Mouse (Mus musculus) limb, embryonic 14.5 days (tissue): ENCODE results near the gene Mlycd. TPM values are rescaled to one million over a fixed set of nuclear protein-coding genes. Genes with fewer than 3 reads are reported as not detected.

Experiments
- ATAC-seq: fragments of 200-750 bp; cut with Nextera tagmentation; 2 replicates; pipeline ENCODE4 v1.8.0; 2017; ENCODE audit warnings: low read depth, moderate number of reproducible peaks, moderate TSS enrichment; ENCODE audit not compliant: low FRiP score
- DNase-seq: peaks from one replicate; pipeline ENCODE4 v3.0.0-alpha.2; 2015; ENCODE audit warnings: low spot score
- H3K27ac ChIP-seq: fragments of 300-500 bp; sonication (generic); replicated peaks from 2 replicates; pipeline ENCODE4 v1.5.1; 2014; ENCODE audit warnings: low read depth, mild to moderate bottlenecking, low read length, moderate library complexity, mixed read lengths
- H3K27me3 ChIP-seq: fragments of 300-500 bp; sonication (generic); 2 replicates; pipeline ENCODE4 v1.6.1; 2014; ENCODE audit warnings: low read length, mixed read lengths; ENCODE audit not compliant: control insufficient read depth, insufficient read depth
- H3K36me3 ChIP-seq: fragments of 300-500 bp; sonication (generic); 2 replicates; pipeline ENCODE4 v1.6.1; 2014; ENCODE audit warnings: mild to moderate bottlenecking, low read length, moderate library complexity, mixed read lengths; ENCODE audit not compliant: control insufficient read depth, insufficient read depth
- H3K4me1 ChIP-seq: fragments of 300-500 bp; sonication (generic); 2 replicates; pipeline ENCODE4 v1.6.1; 2014; ENCODE audit warnings: antibody characterized with exemption, low read length, mixed read lengths; ENCODE audit not compliant: control insufficient read depth, insufficient read depth
- H3K4me2 ChIP-seq: fragments of 300-500 bp; sonication (generic); replicated peaks from 2 replicates; pipeline ENCODE4 v1.6.1; 2014; ENCODE audit warnings: low read depth, mild to moderate bottlenecking, low read length, moderate library complexity; ENCODE audit not compliant: severe bottlenecking
- H3K4me3 ChIP-seq: fragments of 300-500 bp; sonication (generic); replicated peaks from 2 replicates; pipeline ENCODE4 v1.5.1; 2014; ENCODE audit warnings: low read length
- H3K9ac ChIP-seq: fragments of 300-500 bp; sonication (generic); 2 replicates; pipeline ENCODE4 v1.6.1; 2014; ENCODE audit warnings: mild to moderate bottlenecking, low read depth, low read length, moderate library complexity; ENCODE audit not compliant: severe bottlenecking
- H3K9me3 ChIP-seq: fragments of 300-500 bp; sonication (generic); 2 replicates; pipeline ENCODE4 v1.6.1; 2016; ENCODE audit warnings: low read length; ENCODE audit not compliant: control insufficient read depth
- POLR2A ChIP-seq: fragments of 200-500 bp; IDR thresholded peaks from 2 replicates; pipeline ENCODE4 v1.8.0; 2012; ENCODE audit warnings: inconsistent platforms, mild to moderate bottlenecking, moderate library complexity, borderline replicate concordance; ENCODE audit not compliant: insufficient read depth, insufficient read length; ENCODE audit errors: extremely low read depth
- WGBS: fragments of 180-500 bp; shearing (Covaris S2); extraction: QIAGEN DNeasy Blood & Tissue Kit; methylation state at CpG from one replicate; pipeline ENCODE4 v1.1.7; 2014; 5-methylcytosine and 5-hydroxymethylcytosine counted together
- polyA plus RNA-seq, 2 experiments: library from polyadenylated mRNA; depleted of rRNA in 1 of 2; stranded (reverse) in 1 of 2; unstranded in 1 of 2; fragments of >200 nt; fragmentation: Nextera tagmentation in 1 of 2; extraction: Ambion mirVana in 1 of 2; gene quantifications; 2 replicates each; pipeline versions ENCODE4 v1.2.1 to v1.2.3; 2012 to 2014

Mlycd gene
- polyA plus RNA-seq, 2 experiments, result 13.6 to 19.1 TPM

GRCm38 (mm10) chr8:119459724-119460123 is 65.0 kb downstream of the Mlycd start:
- no peak for TF ChIP-seq POLR2A
- DNase-seq, result no peak

More at GRCm38 (mm10) chr8:119459724-119460123, 65.0 kb downstream of the Mlycd start:
- Histone ChIP-seq H3K27ac (no peak overlapping the region), H3K36me3 (no peaks in the 10 kb centered on the region), H3K4me3 (no peak overlapping the region), H3K9me3 (no peaks in the 10 kb centered on the region), H3K9ac (no peak overlapping the region), H3K27me3 (peaks cover 3% of the 10 kb centered on the region; the same call in 1 of the 2 replicates), H3K4me1 (no peaks in the 10 kb centered on the region), H3K4me2 (no peak overlapping the region)
- 51% methylated on average over 16 of the region's 16 CpGs for WGBS
- ATAC-seq, result no peak

Other genes starting within 250 kb of the Mlycd start
- gene Hsbp1, start 50.4 kb upstream of the Mlycd start, polyA plus RNA-seq (2012; rRNA removed), result 180 and 214 TPM in 2 replicates
- 327 and 340 TPM in 2 replicates for gene Hsbp1, start 50.4 kb upstream of the Mlycd start, polyA plus RNA-seq (2014; fragmentation: Nextera tagmentation; extraction: Ambion mirVana)
- gene Osgin1, start 39.2 kb downstream of the Mlycd start, polyA plus RNA-seq (2012; rRNA removed), result 2.1 and 2.7 TPM in 2 replicates
- 1.2 and 2.2 TPM in 2 replicates for gene Osgin1, start 39.2 kb downstream of the Mlycd start, polyA plus RNA-seq (2014; fragmentation: Nextera tagmentation; extraction: Ambion mirVana)
- 7.8 and 9.5 TPM in 2 replicates for gene Necab2, start 51.8 kb downstream of the Mlycd start, polyA plus RNA-seq (2012; rRNA removed)
- gene Necab2, start 51.8 kb downstream of the Mlycd start, polyA plus RNA-seq (2014; fragmentation: Nextera tagmentation; extraction: Ambion mirVana), result 2.2 and 2.6 TPM in 2 replicates
- 0.29 and 0.51 TPM in 2 replicates for gene Slc38a8, start 106.8 kb downstream of the Mlycd start, polyA plus RNA-seq (2012; rRNA removed)
- gene Slc38a8, start 106.8 kb downstream of the Mlycd start, polyA plus RNA-seq (2014; fragmentation: Nextera tagmentation; extraction: Ambion mirVana), result not detected in 2 replicates
- gene Mbtps1, start 163.9 kb downstream of the Mlycd start, polyA plus RNA-seq (2012; rRNA removed), result 155 and 179 TPM in 2 replicates
- 122 and 125 TPM in 2 replicates for gene Mbtps1, start 163.9 kb downstream of the Mlycd start, polyA plus RNA-seq (2014; fragmentation: Nextera tagmentation; extraction: Ambion mirVana)
- 15.5 and 17.2 TPM in 2 replicates for gene Hsdl1, start 180.3 kb downstream of the Mlycd start, polyA plus RNA-seq (2012; rRNA removed)
- gene Hsdl1, start 180.3 kb downstream of the Mlycd start, polyA plus RNA-seq (2014; fragmentation: Nextera tagmentation; extraction: Ambion mirVana), result 31.3 and 34.2 TPM in 2 replicates
- 0.04 and 0.06 TPM in 2 replicates for gene Dnaaf1, start 180.4 kb downstream of the Mlycd start, polyA plus RNA-seq (2012; rRNA removed)
- not detected in 2 replicates for gene Dnaaf1, start 180.4 kb downstream of the Mlycd start, polyA plus RNA-seq (2014; fragmentation: Nextera tagmentation; extraction: Ambion mirVana)
- gene Taf1c, start 210.3 kb downstream of the Mlycd start, polyA plus RNA-seq (2012; rRNA removed), result 18.4 and 28.4 TPM in 2 replicates
- 11.3 and 13.0 TPM in 2 replicates for gene Taf1c, start 210.3 kb downstream of the Mlycd start, polyA plus RNA-seq (2014; fragmentation: Nextera tagmentation; extraction: Ambion mirVana)
- gene Adad2, start 217.9 kb downstream of the Mlycd start, polyA plus RNA-seq (2012; rRNA removed), result 0.38 and 0.41 TPM in 2 replicates
- gene Adad2, start 217.9 kb downstream of the Mlycd start, polyA plus RNA-seq (2014; fragmentation: Nextera tagmentation; extraction: Ambion mirVana), result 0.10 TPM in 1 of 2 replicates, not detected in the other
- gene Kcng4, start 240.8 kb downstream of the Mlycd start, polyA plus RNA-seq (2012; rRNA removed), result 0.11 and 0.13 TPM in 2 replicates
- 0.12 and 0.14 TPM in 2 replicates for gene Kcng4, start 240.8 kb downstream of the Mlycd start, polyA plus RNA-seq (2014; fragmentation: Nextera tagmentation; extraction: Ambion mirVana)